Mouse (Mus musculus) CH12.LX (cell line): Measurements from ENCODE around the gene Gas2l3.

Source experiments
- CHD2 ChIP-seq: IDR thresholded peaks from 2 replicates; pipeline ENCODE4 v1.6.1; 2011; ENCODE audit warnings: low read length, improper control_type of control experiment
- CTCF ChIP-seq, 2 experiments: IDR thresholded peaks in 1 of 2; conservative IDR thresholded peaks in 1 of 2; 2 replicates each; pipeline ENCODE4 v1.5.1; 2011 to 2012; ENCODE audit warnings: low read depth in 2 of 2, low read length in 2 of 2, improper control_type of control experiment in 1 of 2, inconsistent platforms in 1 of 2, mild to moderate bottlenecking in 1 of 2, moderate library complexity in 1 of 2
- MAX ChIP-seq: IDR thresholded peaks from 2 replicates; pipeline ENCODE4 v1.6.1; 2011; ENCODE audit warnings: low read length, improper control_type of control experiment
- MAZ ChIP-seq: IDR thresholded peaks from 2 replicates; pipeline ENCODE4 v1.6.1; 2012; ENCODE audit warnings: low read depth, mild to moderate bottlenecking, inconsistent platforms, low read length, improper control_type of control experiment, moderate library complexity
- USF2 ChIP-seq: conservative IDR thresholded peaks from 2 replicates; pipeline ENCODE4 v1.6.1; 2011; ENCODE audit warnings: low read depth, low read length, improper control_type of control experiment

DNA sequence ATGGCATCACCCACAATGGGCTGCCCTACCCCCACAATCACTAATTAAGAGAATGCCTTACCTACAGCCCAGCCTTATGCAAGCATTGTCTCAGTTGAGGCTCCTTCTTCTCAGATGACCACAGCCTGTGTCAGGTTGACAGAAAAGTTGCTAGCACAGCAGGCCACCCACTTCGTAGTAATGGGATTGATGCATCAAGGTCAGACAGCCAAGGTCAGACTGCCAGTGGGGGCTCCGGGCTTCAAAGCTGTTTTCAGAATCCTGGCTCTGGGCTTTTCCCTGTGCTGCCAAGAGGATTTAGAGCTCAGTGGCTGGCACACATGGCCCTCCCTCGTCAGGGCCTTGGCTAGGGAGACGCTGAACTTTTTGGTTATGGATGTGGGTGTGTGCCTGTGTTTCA, 51.1 kb downstream of the Gas2l3 start:
- TF ChIP-seq USF2 (no peak), CTCF (conservative IDR thresholded peaks at IDR 0.05 in 1 of 2, IDR thresholded peaks at IDR 0.05 in 1 of 2; ENCODE audit: low read depth in 2 of 2, low read length in 2 of 2) (no peak), MAZ (no peak), CHD2 (no peak), MAX (no peak)
